In genomic region chr3:121755152-121755551, GRCm38 (mm10) we compare ENCODE assay signal across 12 mouse cellular contexts. TPM values are rescaled to one million over a fixed set of nuclear protein-coding genes. Genes with fewer than 3 reads are reported as not detected.
DNase-seq lines count a peak whose midpoint lies in the region; ATAC-seq and TF ChIP-seq lines count a peak whose summit lies in the region.
"Had no signal": no experiment of that assay in that cellular context is flagged by ENCODE, and none has a peak within 500 bp of the region (broad histone marks: within the 10 kb centered on the region; RNA-seq: fewer than 3 reads in every experiment).

No protein-coding gene starts in this region.

- DNase-seq in heart, postnatal 10 days = peak; percentile 18 to 38
- no peak for DNase-seq in heart, adult 8-10 months (ENCODE audit: low spot score)
- DNase-seq in thymus, postnatal 0 days (ENCODE audit: low spot score) = peak; percentile 16
- no peak for DNase-seq in thymus, postnatal 4 days
- no peak for DNase-seq in forebrain, embryonic 10.5 days (ENCODE audit: extremely low spot score, low spot score)
- no peak for DNase-seq in cerebellum, adult 2 months
- no peak for DNase-seq in left cerebral cortex, postnatal 36 days (ENCODE audit: low spot score in 2 of 2)
- DNase-seq: cerebellum, adult 11-12 months; kidney, postnatal 4 days; retina, postnatal 1 day had no signal

- H3K27ac ChIP-seq in forebrain, embryonic 10.5 days = 0 out of 2 replicates have a peak overlapping the region, but pooled peaks have one; percentile 20
- no peak overlapping the region for H3K27ac ChIP-seq in midbrain, embryonic 16.5 days (ENCODE audit: low read length)
- H3K27ac ChIP-seq in cerebellum, adult 2 months (ENCODE audit: insufficient read depth, low read length) = no peak overlapping the region
- H3K27ac ChIP-seq: limb, embryonic 12.5 days had no signal

- H3K9ac ChIP-seq in midbrain, embryonic 16.5 days (ENCODE audit: low read depth, low read length) = no peak overlapping the region
- H3K9ac ChIP-seq: limb, embryonic 12.5 days had no signal

- H3K4me2 ChIP-seq in midbrain, embryonic 16.5 days (ENCODE audit: low read length) = no peak overlapping the region
- H3K4me2 ChIP-seq: limb, embryonic 12.5 days had no signal

- TF ChIP-seq CTCF in cerebellum, adult 2 months (IDR thresholded peaks at IDR 0.05; ENCODE audit: borderline replicate concordance, insufficient read depth, low read depth, low read length) = no peak

- TF ChIP-seq POLR2A in cerebellum, adult 2 months (IDR thresholded peaks at IDR 0.05; ENCODE audit: borderline replicate concordance, insufficient read depth, low read length) = no peak

- 63% methylated on average over 3 of the region's 3 CpGs for WGBS in forebrain, embryonic 10.5 days
- 25% methylated on average over 3 of the region's 3 CpGs for WGBS in midbrain, embryonic 16.5 days
- WGBS in cerebellum, adult 2 months = 10% methylated on average over 3 of the region's 3 CpGs

- 0 out of 2 replicates have a peak, but pooled peaks have one; percentile 28 for ATAC-seq in midbrain, embryonic 16.5 days

- H3K36me3 ChIP-seq in forebrain, embryonic 10.5 days (replicated peaks) = peaks cover 12% of the 10 kb centered on the region
- no peaks in the 10 kb centered on the region; the same call in 1 of the 2 replicates for H3K36me3 ChIP-seq in midbrain, embryonic 16.5 days (ENCODE audit: control insufficient read depth, insufficient read depth, low read length)

- H3K4me3 ChIP-seq in forebrain, embryonic 10.5 days = no peak overlapping the region
- no peak overlapping the region for H3K4me3 ChIP-seq in midbrain, embryonic 16.5 days (ENCODE audit: low read depth, low read length)
- H3K4me3 ChIP-seq in cerebellum, adult 2 months (replicated peaks; ENCODE audit: insufficient read depth, low read depth, low read length) = no peak overlapping the region
- H3K4me3 ChIP-seq: limb, embryonic 12.5 days had no signal

- intact Hi-C loops in heart, postnatal 10 days (cut with DNase I) = no loop called here
- intact Hi-C loops in left cerebral cortex, postnatal 36 days (cut with DNase I) = no loop called here

- no peaks in the 10 kb centered on the region for H3K9me3 ChIP-seq in forebrain, embryonic 10.5 days
- H3K9me3 ChIP-seq in midbrain, embryonic 16.5 days (replicated peaks; ENCODE audit: control insufficient read depth, low read length, poor library complexity, severe bottlenecking) = no peaks in the 10 kb centered on the region
- H3K9me3 ChIP-seq: limb, embryonic 12.5 days had no signal

- H3K27me3 ChIP-seq in forebrain, embryonic 10.5 days (ENCODE audit: poor library complexity, severe bottlenecking) = no peaks in the 10 kb centered on the region
- no peaks in the 10 kb centered on the region for H3K27me3 ChIP-seq in midbrain, embryonic 16.5 days (ENCODE audit: control insufficient read depth, insufficient read depth, low read depth, low read length)
- H3K27me3 ChIP-seq in cerebellum, adult 2 months (ENCODE audit: control insufficient read depth, insufficient read depth, low read length) = no peaks in the 10 kb centered on the region
- H3K27me3 ChIP-seq: limb, embryonic 12.5 days had no signal

- H3K4me1 ChIP-seq in forebrain, embryonic 10.5 days = peaks cover 9% of the 10 kb centered on the region
- no peaks in the 10 kb centered on the region; the same call in 1 of the 2 replicates for H3K4me1 ChIP-seq in midbrain, embryonic 16.5 days (ENCODE audit: control insufficient read depth, insufficient read depth, low read length)
- no peaks in the 10 kb centered on the region for H3K4me1 ChIP-seq in cerebellum, adult 2 months (ENCODE audit: control insufficient read depth, insufficient read depth, low read length)
- H3K4me1 ChIP-seq: limb, embryonic 12.5 days had no signal

RNA-seq across cellular contexts. Expression of gene F3, which starts 31.8 kb away (rescaled TPM):
- 10 to 100 TPM; 15.0 to 16.6 TPM for total RNA-seq in heart, postnatal 10 days (2021)
- 10 to 100 TPM; 21.5 to 33.6 (median 24.0) TPM for total RNA-seq in heart, adult 8-10 months (2022)
- 3.6 and 5.5 TPM in 2 replicates for polyA plus RNA-seq in thymus, postnatal 0 days (2015; fragmentation: Nextera tagmentation; extraction: Ambion mirVana)
- polyA plus RNA-seq in forebrain, embryonic 10.5 days (2016; fragmentation: Nextera tagmentation; extraction: Ambion mirVana) = 8.2 and 9.8 TPM in 2 replicates
- polyA plus RNA-seq in midbrain, embryonic 16.5 days (2015; fragmentation: Nextera tagmentation; extraction: Ambion mirVana) = 10.1 and 13.0 TPM in 2 replicates
- 56.6 and 66.9 TPM in 2 replicates for polyA plus RNA-seq in cerebellum, adult 2 months (2012; rRNA removed)
- 10 to 100 TPM; 46.1 to 50.9 TPM for total RNA-seq in left cerebral cortex, postnatal 36 days (2021)

RNA-seq across cellular contexts. Expression of gene Abcd3, which starts 60.0 kb away (rescaled TPM):
- total RNA-seq in heart, postnatal 10 days (2021) = 10 to 100 TPM; 79.9 to 90.2 TPM
- 10 to 100 TPM; 77.8 to 82.1 (median 79.9) TPM for total RNA-seq in heart, adult 8-10 months (2022)
- polyA plus RNA-seq in thymus, postnatal 0 days (2015; fragmentation: Nextera tagmentation; extraction: Ambion mirVana) = 25.5 and 29.7 TPM in 2 replicates
- polyA plus RNA-seq in forebrain, embryonic 10.5 days (2016; fragmentation: Nextera tagmentation; extraction: Ambion mirVana) = 45.6 and 46.6 TPM in 2 replicates
- 74.5 and 78.9 TPM in 2 replicates for polyA plus RNA-seq in midbrain, embryonic 16.5 days (2015; fragmentation: Nextera tagmentation; extraction: Ambion mirVana)
- polyA plus RNA-seq in cerebellum, adult 2 months (2012; rRNA removed) = 31.7 and 31.9 TPM in 2 replicates
- 10 to 100 TPM; 46.4 to 53.1 TPM for total RNA-seq in left cerebral cortex, postnatal 36 days (2021)

Comparison
In these comparisons a context has a peak if more than half of its experiments do, and no peak if none do; other contexts are left out.
1. DNase-seq: peak in heart, postnatal 10 days (2 of 2) and thymus, postnatal 0 days (single experiment); none in heart, adult 8-10 months (single experiment), thymus, postnatal 4 days (single experiment), forebrain, embryonic 10.5 days (single experiment), cerebellum, adult 2 months (0 of 2) and left cerebral cortex, postnatal 36 days (0 of 2).